Mouse (Mus musculus) heart, postnatal 10 days (tissue): ENCODE measurements around the gene Kcnj14. TPM values are rescaled to one million over a fixed set of nuclear protein-coding genes. Genes with fewer than 3 reads are reported as not detected.
A peak's percentile ranks its signal among the peaks of the same experiment; 100 is the strongest.

Experiments used
- DNase-seq, 2 experiments: peaks; one replicate each; pipeline ENCODE4 v3.0.0; 2021
- intact Hi-C: fragments of 180-260 bp; cut with DNase I; formaldehyde crosslinking; loops from one replicate; pipeline ENCODE4 v1.15.1; 2025
- total RNA-seq, 2 experiments: library from RNA; stranded (reverse); gene quantifications; 2 replicates each; pipeline ENCODE4 v1.2.3; 2021

Kcnj14 gene
- under 1 TPM; 0.69 to 0.74 TPM for total RNA-seq

DNA sequence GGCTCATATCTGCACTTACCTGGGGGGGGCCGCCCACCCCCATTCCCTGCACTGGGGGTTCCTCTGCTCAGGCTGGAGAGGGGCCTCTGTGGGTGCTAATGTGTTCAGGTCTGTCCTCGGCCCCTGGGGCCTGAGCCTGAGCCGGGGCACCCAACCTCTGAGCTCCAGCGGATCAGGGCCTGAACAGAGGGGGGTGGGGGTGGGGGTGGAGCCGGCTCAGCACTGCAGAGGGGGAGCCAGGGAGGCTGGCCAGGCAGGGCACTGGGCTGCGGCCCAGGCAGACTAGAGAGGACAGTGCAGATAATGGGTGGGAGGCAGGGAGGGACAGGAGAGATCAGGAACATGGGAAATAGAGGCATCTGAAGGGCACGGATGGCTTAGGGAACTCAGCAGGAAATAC, at the start of gene Kcnj14:
TSS of gene Kcnj14 (minus strand) at position 185 of the 400 bp plus-strand sequence.
- intact Hi-C loops: no loop called here
- no peak for DNase-seq

- intact Hi-C loops: loop anchor here (1.0 to 2.0 kb wide), 2 partner anchors 51 to 136 kb away; partner anchors contain the start of gene Ccdc114
- DNase-seq: peak; percentile 76 to 77
Measured at GRCm38 (mm10) chr7:45873061-45873947, 48.7 kb upstream of the Kcnj14 start.

DNA sequence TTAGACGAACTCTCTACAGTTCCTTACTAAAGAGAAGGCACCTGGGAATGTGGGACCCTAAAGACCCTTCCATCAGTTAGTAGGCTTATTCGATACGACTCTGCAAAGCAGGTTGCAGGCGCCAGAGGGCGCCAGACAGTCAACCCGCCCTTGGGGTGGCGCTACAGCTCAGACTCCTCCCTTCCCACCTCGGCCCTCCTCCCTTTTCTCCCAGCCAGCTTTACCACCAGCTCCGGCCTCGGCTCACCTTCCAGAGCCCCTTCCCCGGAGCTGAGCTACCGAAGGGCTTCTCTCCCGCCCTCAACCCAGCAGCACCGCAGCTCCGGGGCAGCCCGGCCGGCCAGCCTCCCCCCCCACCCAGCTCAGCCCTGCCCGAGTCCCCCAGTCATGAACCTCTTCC, 48.0 kb upstream of the Kcnj14 start, which contains the start of gene Kdelr1:
TSS of gene Kdelr1 (plus strand) at position 149 of the 400 bp plus-strand sequence.
- DNase-seq: peak; percentile 93
- intact Hi-C loops: loop anchor here (1.0 to 2.0 kb wide), 3 partner anchors 52 to 137 kb away; partner anchors contain the start of gene Ccdc114

DNA sequence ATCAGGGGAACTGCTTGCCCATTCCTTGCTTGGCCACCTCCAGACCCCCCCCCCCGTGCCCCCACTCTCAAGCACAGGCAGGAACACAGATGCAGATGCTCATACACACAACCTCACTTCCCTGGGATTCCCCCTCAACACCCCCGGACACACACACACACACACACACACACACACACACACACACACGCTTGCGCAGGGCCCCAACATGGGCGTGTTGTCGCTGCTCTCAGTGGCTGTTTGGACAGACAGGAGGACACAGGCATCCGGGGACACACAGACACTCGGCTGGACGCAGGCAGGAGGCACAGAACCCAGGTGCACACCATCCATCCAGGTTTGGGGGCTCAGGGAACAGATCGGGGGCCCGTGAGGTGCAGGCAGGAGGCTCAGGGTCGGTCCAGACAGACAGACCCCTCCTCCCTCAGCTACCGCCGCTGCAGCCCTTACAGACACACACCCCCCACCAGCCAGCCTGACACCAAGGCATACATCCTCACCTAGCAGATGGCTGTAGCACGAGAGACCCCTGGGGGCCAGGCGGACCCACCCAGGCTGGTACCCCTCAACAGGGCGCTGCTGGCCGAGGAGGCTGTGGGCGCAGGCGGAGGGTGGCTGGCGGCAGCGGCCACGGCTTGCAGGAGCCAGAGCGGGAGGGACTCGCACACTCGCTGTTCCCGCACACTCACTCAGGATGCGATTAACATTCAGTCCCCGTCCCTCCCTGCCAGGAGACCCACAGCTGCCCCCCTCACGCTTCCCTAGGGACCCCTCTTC, 45.9 kb upstream of the Kcnj14 start:
- intact Hi-C loops: no loop called here
- DNase-seq: no peak

GRCm38 (mm10) chr7:45869787-45870186, 45.2 kb upstream of the Kcnj14 start:
- no peak for DNase-seq
- intact Hi-C loops: no loop called here

GRCm38 (mm10) chr7:45869107-45869670, 44.6 kb upstream of the Kcnj14 start:
- intact Hi-C loops: no loop called here
- DNase-seq: peak in 1 of 2 experiments; percentile 43

DNA sequence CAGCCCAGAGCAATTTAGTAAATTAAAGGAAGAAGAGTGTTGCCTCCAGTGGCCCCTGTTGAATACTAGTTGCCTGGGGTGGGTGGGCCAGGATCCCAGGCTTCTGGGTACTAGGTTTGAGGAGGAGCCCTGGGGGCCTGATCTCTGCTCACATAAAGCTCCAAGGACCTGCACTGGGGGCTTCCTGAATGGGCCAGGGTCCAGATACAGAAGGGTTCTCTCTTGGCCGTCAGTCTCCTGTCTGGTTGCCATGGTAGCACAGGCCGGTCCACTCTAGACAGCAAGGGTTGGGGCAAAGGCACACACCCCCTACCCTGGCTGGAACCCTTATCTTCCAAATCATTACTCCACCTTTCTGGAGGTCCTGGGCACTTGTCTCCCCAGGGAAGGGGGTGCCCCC, 43.3 kb upstream of the Kcnj14 start:
- DNase-seq: no peak
- intact Hi-C loops: no loop called here

GRCm38 (mm10) chr7:45865925-45866910, 41.6 kb upstream of the Kcnj14 start:
- intact Hi-C loops: loop anchor here (2.0 kb wide), 1 partner anchor 35 kb away; the partner anchor contains the start of gene Grwd1
- DNase-seq: peak; percentile 93 to 96

GRCm38 (mm10) chr7:45864435-45864834, 39.9 kb upstream of the Kcnj14 start:
- intact Hi-C loops: loop anchor here (2.0 kb wide), 1 partner anchor 34 kb away; the partner anchor contains the start of gene Grwd1
- DNase-seq: no peak

GRCm38 (mm10) chr7:45862804-45863203, 38.2 kb upstream of the Kcnj14 start:
- intact Hi-C loops: no loop called here
- no peak for DNase-seq

DNA sequence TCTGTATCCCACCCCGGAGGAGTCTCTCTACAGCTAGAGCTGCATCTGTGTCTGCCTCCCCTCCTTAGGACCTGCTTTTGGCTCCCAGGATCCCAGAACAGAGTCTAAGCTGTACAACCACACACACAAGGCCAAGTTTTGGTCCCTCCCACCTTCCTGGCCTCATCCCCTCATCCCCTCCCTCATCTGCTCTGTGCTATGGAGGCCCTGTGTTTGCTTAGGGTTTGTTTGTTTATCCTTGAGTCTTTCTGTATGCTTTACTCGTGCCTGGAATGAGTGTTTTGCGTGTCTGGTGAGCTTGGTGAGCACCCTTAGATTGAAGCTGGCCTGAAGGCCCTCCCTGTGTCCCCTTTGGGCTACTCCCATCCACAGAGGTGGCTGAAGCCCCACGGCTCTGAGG, 34.4 kb upstream of the Kcnj14 start:
- no peak for DNase-seq
- intact Hi-C loops: no loop called here

GRCm38 (mm10) chr7:45856950-45857901, 32.6 kb upstream of the Kcnj14 start:
- intact Hi-C loops: no loop called here
- DNase-seq: no peak

- no peak for DNase-seq
- intact Hi-C loops: no loop called here
Measured at GRCm38 (mm10) chr7:45853089-45853488, 28.5 kb upstream of the Kcnj14 start.

DNA sequence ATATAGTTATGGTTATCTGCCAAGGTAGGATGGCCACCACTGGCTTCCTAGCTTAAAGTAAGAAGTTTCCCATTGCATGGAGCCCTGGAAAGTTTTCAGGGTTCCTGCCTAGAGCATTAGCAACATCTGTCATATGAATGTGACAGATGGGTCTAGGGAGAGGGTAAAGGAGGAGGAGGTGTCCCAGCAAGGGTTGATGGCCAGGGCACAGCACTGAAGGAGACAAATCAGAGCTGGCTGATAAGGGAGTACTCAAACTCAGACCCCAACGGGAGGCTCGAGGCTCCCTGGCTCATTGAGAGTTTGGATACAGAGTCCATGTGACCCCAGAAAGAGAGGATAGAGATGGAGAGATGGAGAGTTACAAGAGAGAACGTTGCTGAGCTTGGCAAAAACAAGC, 26.1 kb upstream of the Kcnj14 start:
- intact Hi-C loops: no loop called here
- DNase-seq: no peak

DNA sequence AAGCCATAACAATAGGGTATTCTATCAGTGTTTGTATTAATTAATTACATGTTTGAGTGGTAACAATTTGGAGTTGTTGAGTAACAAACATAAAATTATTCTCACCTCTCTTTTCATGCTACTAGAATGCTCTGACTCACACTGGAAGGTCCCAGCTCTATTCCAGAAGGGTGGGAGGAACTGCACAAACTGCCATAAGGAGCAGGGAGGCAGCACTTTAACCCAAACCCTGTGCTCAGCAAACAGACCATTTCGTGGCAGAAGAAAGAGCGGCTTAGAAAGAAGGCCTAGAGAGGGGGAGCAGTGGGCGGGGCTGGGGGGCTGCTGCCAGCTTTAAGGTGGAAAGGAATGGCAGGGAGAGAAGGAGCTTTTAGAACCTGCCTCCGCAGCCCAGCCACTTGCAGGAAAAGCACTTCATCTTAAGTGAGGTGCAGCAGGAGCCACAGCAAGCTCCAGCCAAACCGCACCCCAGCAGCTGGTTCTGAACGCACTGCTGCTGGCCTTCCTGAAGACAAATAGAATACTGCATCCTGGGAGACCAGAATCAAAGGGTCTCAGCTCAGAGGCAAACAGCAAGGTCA, 24.0 kb upstream of the Kcnj14 start:
- DNase-seq: no peak
- intact Hi-C loops: no loop called here

DNA sequence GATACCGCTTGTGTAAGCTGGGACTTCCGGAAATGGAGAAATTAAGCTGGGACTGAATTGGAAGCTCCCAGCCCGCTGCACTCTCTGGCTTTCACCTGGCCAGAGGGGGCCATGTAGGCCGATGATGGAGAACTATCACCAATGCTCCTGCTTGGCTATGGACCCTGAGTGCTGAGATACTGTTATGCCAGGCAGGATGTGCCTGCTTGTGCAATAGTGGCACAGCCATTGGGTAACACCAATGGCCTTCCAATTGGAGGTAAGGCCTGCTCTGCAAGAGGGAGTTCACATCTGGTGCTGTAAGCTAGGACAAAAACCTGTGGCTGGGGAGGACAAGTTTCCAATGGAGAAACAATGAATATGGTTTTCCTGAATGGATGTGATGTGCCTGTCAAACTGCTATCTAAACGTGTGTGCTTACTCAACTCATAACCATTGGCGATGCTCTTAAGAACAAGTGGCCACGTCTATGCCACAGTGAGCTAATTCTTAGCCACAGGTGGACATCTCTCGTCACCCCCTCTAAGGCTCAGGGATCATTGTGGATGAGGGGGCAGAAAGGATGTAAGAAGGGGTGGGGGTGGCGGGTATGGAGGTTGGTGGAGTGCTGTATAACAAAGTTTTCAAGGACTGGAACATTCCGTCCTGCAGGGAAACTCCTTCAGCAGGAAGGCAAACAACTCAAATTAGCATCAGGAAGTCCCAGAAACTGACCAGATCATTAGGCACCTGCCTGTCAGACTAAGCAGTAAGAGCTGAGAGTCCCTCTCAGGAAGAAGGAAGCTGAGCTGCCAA, 18.6 kb upstream of the Kcnj14 start:
- intact Hi-C loops: no loop called here
- no peak for DNase-seq

DNA sequence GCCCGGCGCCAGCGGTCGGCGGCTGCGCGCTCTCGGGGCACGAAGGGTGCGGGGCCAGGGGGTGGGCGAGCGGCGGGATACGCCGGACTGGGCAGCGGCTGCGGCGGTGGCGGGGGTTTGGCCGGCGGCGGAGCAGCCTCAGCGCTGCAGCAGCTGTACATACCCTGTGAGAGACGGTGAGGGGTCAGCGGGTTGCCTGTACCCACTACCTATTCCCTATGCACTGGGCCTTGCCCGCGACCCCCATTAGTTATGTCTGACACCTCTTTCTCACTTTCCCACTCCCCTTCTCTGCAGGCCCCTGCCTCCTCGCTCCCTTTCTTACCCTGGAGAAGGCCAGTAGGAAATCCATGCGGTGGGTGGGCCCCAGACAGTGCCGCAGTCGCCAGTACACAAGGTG, 9.3 kb upstream of the Kcnj14 start:
- intact Hi-C loops: no loop called here
- no peak for DNase-seq
